8 mouse cellular contexts compared by ENCODE assay signal in genomic region chr11:21370399-21371121, GRCm38 (mm10). TPM values are rescaled to one million over a fixed set of nuclear protein-coding genes. Genes with fewer than 3 reads are reported as not detected.
DNase-seq lines count a peak whose midpoint lies in the region; ATAC-seq lines count a peak whose summit lies in the region.

No protein-coding gene starts in this region.

- H3K4me1 ChIP-seq in embryonic facial prominence, embryonic 12.5 days = peaks cover 13% of the 10 kb centered on the region
- H3K4me1 ChIP-seq in limb, embryonic 13.5 days = peaks cover 33% of the 10 kb centered on the region
- peaks cover 16% of the 10 kb centered on the region for H3K4me1 ChIP-seq in midbrain, embryonic 14.5 days (ENCODE audit: control insufficient read depth, insufficient read depth, low read length)

- peak overlapping the region; percentile 71 for H3K4me3 ChIP-seq in embryonic facial prominence, embryonic 12.5 days
- peak overlapping the region; percentile 74 for H3K4me3 ChIP-seq in limb, embryonic 13.5 days
- peak overlapping the region; percentile 84 for H3K4me3 ChIP-seq in midbrain, embryonic 14.5 days (replicated peaks; ENCODE audit: low read depth, low read length)

- H3K9me3 ChIP-seq in embryonic facial prominence, embryonic 12.5 days = no peaks in the 10 kb centered on the region
- no peaks in the 10 kb centered on the region for H3K9me3 ChIP-seq in limb, embryonic 13.5 days
- H3K9me3 ChIP-seq in midbrain, embryonic 14.5 days (ENCODE audit: control insufficient read depth, low read length) = no peaks in the 10 kb centered on the region

- no peaks in the 10 kb centered on the region for H3K36me3 ChIP-seq in embryonic facial prominence, embryonic 12.5 days
- H3K36me3 ChIP-seq in limb, embryonic 13.5 days = no peaks in the 10 kb centered on the region
- H3K36me3 ChIP-seq in midbrain, embryonic 14.5 days (ENCODE audit: control insufficient read depth, insufficient read depth, low read length) = no peaks in the 10 kb centered on the region

- ATAC-seq in embryonic facial prominence, embryonic 12.5 days (ENCODE audit: insufficient number of reproducible peaks, insufficient read depth, low FRiP score, low TSS enrichment) = peak; percentile 95
- peak; percentile 93 for ATAC-seq in limb, embryonic 13.5 days (ENCODE audit: low FRiP score, low read depth)
- ATAC-seq in midbrain, embryonic 14.5 days (ENCODE audit: low FRiP score, low TSS enrichment) = peak; percentile 90

- peak overlapping the region; percentile 87 for H3K27ac ChIP-seq in embryonic facial prominence, embryonic 12.5 days
- H3K27ac ChIP-seq in limb, embryonic 13.5 days = peak overlapping the region; percentile 94
- peak overlapping the region; percentile 76 for H3K27ac ChIP-seq in midbrain, embryonic 14.5 days (replicated peaks; ENCODE audit: low read depth, low read length)

- peak overlapping the region; percentile 61 for H3K9ac ChIP-seq in embryonic facial prominence, embryonic 12.5 days
- peak overlapping the region; percentile 82 for H3K9ac ChIP-seq in limb, embryonic 13.5 days
- H3K9ac ChIP-seq in midbrain, embryonic 14.5 days (replicated peaks; ENCODE audit: low read length) = peak overlapping the region; percentile 81

- no peaks in the 10 kb centered on the region for H3K27me3 ChIP-seq in embryonic facial prominence, embryonic 12.5 days
- H3K27me3 ChIP-seq in limb, embryonic 13.5 days = no peaks in the 10 kb centered on the region
- no peaks in the 10 kb centered on the region for H3K27me3 ChIP-seq in midbrain, embryonic 14.5 days (ENCODE audit: control insufficient read depth, insufficient read depth, low read length)

- peak; percentile 92 for DNase-seq in 3134 (ENCODE audit: extremely low read depth, insufficient read length, low spot score)
- DNase-seq in adrenal gland, adult 18-20 months (ENCODE audit: low spot score in 2 of 2) = peak; percentile 69 to 70
- DNase-seq in heart, adult 18-20 months = peak; percentile 83 to 89
- peak; percentile 78 for DNase-seq in kidney, adult 11 months
- peak; percentile 84 for DNase-seq in midbrain, embryonic 14.5 days
- peak; percentile 68 to 71 for DNase-seq in spleen, postnatal 36 days (ENCODE audit: low spot score in 2 of 2)

- under 1% methylated on average over 56 of the region's 69 CpGs for WGBS in embryonic facial prominence, embryonic 12.5 days
- WGBS in limb, embryonic 13.5 days = under 1% methylated on average over 66 of the region's 69 CpGs
- 0% methylated on average over 62 of the region's 69 CpGs for WGBS in midbrain, embryonic 14.5 days

- peak overlapping the region; percentile 59 for H3K4me2 ChIP-seq in embryonic facial prominence, embryonic 12.5 days (replicated peaks)
- peak overlapping the region; percentile 71 for H3K4me2 ChIP-seq in limb, embryonic 13.5 days (replicated peaks)
- peak overlapping the region; percentile 71 for H3K4me2 ChIP-seq in midbrain, embryonic 14.5 days (ENCODE audit: low read length)

RNA-seq across cellular contexts. Expression of gene Ugp2, which starts 0.4 kb away (rescaled TPM):
- total RNA-seq in adrenal gland, adult 18-20 months (2021) = 100 to 1,000 TPM in 1 of 2 experiments, 10 to 100 TPM in 1; 99.2 to 169 TPM
- polyA plus RNA-seq in embryonic facial prominence, embryonic 12.5 days (2016; fragmentation: Nextera tagmentation; extraction: Ambion mirVana) = 78.6 and 82.8 TPM in 2 replicates
- total RNA-seq in heart, adult 18-20 months (2021) = 100 to 1,000 TPM; 242 to 257 TPM
- polyA plus RNA-seq in limb, embryonic 13.5 days (2015; fragmentation: Nextera tagmentation; extraction: Ambion mirVana) = 101 and 109 TPM in 2 replicates
- 54.9 and 59.8 TPM in 2 replicates for polyA plus RNA-seq in midbrain, embryonic 14.5 days (2014; fragmentation: Nextera tagmentation; extraction: Ambion mirVana)

Comparison
In these comparisons a context has a peak if more than half of its experiments do, and no peak if none do; other contexts are left out.
1. Peak in every context shown above with its lines: DNase-seq, ATAC-seq, H3K4me3 ChIP-seq and H3K27ac ChIP-seq.